Comparison of ENCODE assay signal across 8 mouse cellular contexts in genomic region chr4:124658412-124658851, GRCm38 (mm10). TPM values are rescaled to one million over a fixed set of nuclear protein-coding genes. Genes with fewer than 3 reads are reported as not detected.
A peak's percentile ranks its signal among the peaks of the same experiment; 100 is the strongest.
DNase-seq lines count a peak whose midpoint lies in the region; ATAC-seq and TF ChIP-seq lines count a peak whose summit lies in the region.

No protein-coding gene starts in this region.

- H3K9ac ChIP-seq in lung, postnatal 0 days (replicated peaks; ENCODE audit: low read depth), result no peak overlapping the region
- H3K9ac ChIP-seq in embryonic facial prominence, embryonic 15.5 days, result no peak overlapping the region
- no peak overlapping the region for H3K9ac ChIP-seq in intestine, embryonic 16.5 days (ENCODE audit: low read depth, low read length)

- no peak for TF ChIP-seq EP300 in lung, postnatal 0 days (IDR thresholded peaks at IDR 0.05)

- ATAC-seq in lung, postnatal 0 days, result no peak
- ATAC-seq in embryonic facial prominence, embryonic 15.5 days (ENCODE audit: insufficient number of reproducible peaks, low FRiP score, low TSS enrichment, low read depth), result no peak
- ATAC-seq in intestine, embryonic 16.5 days, result no peak

- no peak for TF ChIP-seq CTCF in lung, postnatal 0 days (IDR thresholded peaks at IDR 0.05)

- no peaks in the 10 kb centered on the region for H3K36me3 ChIP-seq in lung, postnatal 0 days (ENCODE audit: insufficient read depth, low read length)
- H3K36me3 ChIP-seq in embryonic facial prominence, embryonic 15.5 days, result no peaks in the 10 kb centered on the region
- H3K36me3 ChIP-seq in intestine, embryonic 16.5 days (ENCODE audit: control insufficient read depth, insufficient read depth, low read length), result no peaks in the 10 kb centered on the region

- H3K27ac ChIP-seq in lung, postnatal 0 days (ENCODE audit: low read length), result no peak overlapping the region
- no peak overlapping the region for H3K27ac ChIP-seq in embryonic facial prominence, embryonic 15.5 days (replicated peaks)
- no peak overlapping the region for H3K27ac ChIP-seq in intestine, embryonic 16.5 days (ENCODE audit: low read length)

- peaks cover 4% of the 10 kb centered on the region; the same call in 1 of the 2 replicates for H3K4me1 ChIP-seq in lung, postnatal 0 days (ENCODE audit: insufficient read depth, low read depth, low read length)
- H3K4me1 ChIP-seq in embryonic facial prominence, embryonic 15.5 days, result peaks cover 33% of the 10 kb centered on the region
- peaks cover 23% of the 10 kb centered on the region for H3K4me1 ChIP-seq in intestine, embryonic 16.5 days (ENCODE audit: control insufficient read depth, insufficient read depth, low read length)

- H3K27me3 ChIP-seq in lung, postnatal 0 days (replicated peaks; ENCODE audit: insufficient read depth, low read length), result peaks cover 85% of the 10 kb centered on the region
- peaks cover 86% of the 10 kb centered on the region for H3K27me3 ChIP-seq in embryonic facial prominence, embryonic 15.5 days
- H3K27me3 ChIP-seq in intestine, embryonic 16.5 days (replicated peaks; ENCODE audit: control insufficient read depth, insufficient read depth, low read length), result peaks cover 90% of the 10 kb centered on the region

- no peaks in the 10 kb centered on the region for H3K9me3 ChIP-seq in lung, postnatal 0 days (ENCODE audit: low read length)
- H3K9me3 ChIP-seq in embryonic facial prominence, embryonic 15.5 days (replicated peaks), result no peaks in the 10 kb centered on the region
- H3K9me3 ChIP-seq in intestine, embryonic 16.5 days (ENCODE audit: control insufficient read depth, low read length), result no peaks in the 10 kb centered on the region

- H3K4me2 ChIP-seq in lung, postnatal 0 days (replicated peaks; ENCODE audit: low read depth, low read length), result peak overlapping the region; percentile 96; the same call in 1 of the 2 replicates
- peak overlapping the region; percentile 93 for H3K4me2 ChIP-seq in embryonic facial prominence, embryonic 15.5 days (replicated peaks)
- H3K4me2 ChIP-seq in intestine, embryonic 16.5 days (ENCODE audit: low read depth, low read length), result peak overlapping the region; percentile 96; the same call in 1 of the 2 replicates

- DNase-seq in lung, postnatal 0 days (ENCODE audit: low spot score), result no peak
- no peak for DNase-seq in lung, postnatal 36 days
- DNase-seq in neural tube, embryonic 10.5 days (ENCODE audit: extremely low spot score, low spot score), result peak; percentile 72
- DNase-seq in frontal cortex, adult 2 months (ENCODE audit: extremely low spot score in 1 of 2, low spot score in 1 of 2), result no peak
- no peak for DNase-seq in thymus, postnatal 25 days
- DNase-seq in right cerebral cortex, postnatal 10 days (ENCODE audit: low spot score in 2 of 2), result no peak

- WGBS in lung, postnatal 0 days, result 2% methylated on average over 34 of the region's 39 CpGs
- under 1% methylated on average over 39 of the region's 39 CpGs for WGBS in embryonic facial prominence, embryonic 15.5 days
- 1% methylated on average over 39 of the region's 39 CpGs for WGBS in intestine, embryonic 16.5 days

- H3K4me3 ChIP-seq in lung, postnatal 0 days (ENCODE audit: low read depth, low read length), result peak overlapping the region; percentile 59; the same call in 1 of the 2 replicates
- H3K4me3 ChIP-seq in embryonic facial prominence, embryonic 15.5 days (replicated peaks), result peak overlapping the region; percentile 63
- H3K4me3 ChIP-seq in intestine, embryonic 16.5 days (ENCODE audit: low read length), result peak overlapping the region; percentile 66

RNA-seq across cellular contexts. Expression of gene Pou3f1, which starts 1.8 kb away (rescaled TPM):
- polyA plus RNA-seq in lung, postnatal 0 days (2015; fragmentation: Nextera tagmentation; extraction: Ambion mirVana), result 0.10 and 0.14 TPM in 2 replicates
- 4.4 and 4.9 TPM in 2 replicates for polyA plus RNA-seq in embryonic facial prominence, embryonic 15.5 days (2015; fragmentation: Nextera tagmentation; extraction: Ambion mirVana)
- 0.04 TPM in 1 of 2 replicates, not detected in the other for polyA plus RNA-seq in intestine, embryonic 16.5 days (2015; fragmentation: Nextera tagmentation; extraction: Ambion mirVana)
- 6.9 and 11.6 TPM in 2 replicates for polyA plus RNA-seq in frontal cortex, adult 2 months (2012; rRNA removed)

RNA-seq across cellular contexts. Expression of gene Utp11, which starts 35.0 kb away (rescaled TPM):
- polyA plus RNA-seq in lung, postnatal 0 days (2015; fragmentation: Nextera tagmentation; extraction: Ambion mirVana), result 37.4 and 48.8 TPM in 2 replicates
- polyA plus RNA-seq in embryonic facial prominence, embryonic 15.5 days (2015; fragmentation: Nextera tagmentation; extraction: Ambion mirVana), result 68.9 and 71.3 TPM in 2 replicates
- polyA plus RNA-seq in intestine, embryonic 16.5 days (2015; fragmentation: Nextera tagmentation; extraction: Ambion mirVana), result 51.8 and 58.6 TPM in 2 replicates
- polyA plus RNA-seq in frontal cortex, adult 2 months (2012; rRNA removed), result 19.0 and 20.7 TPM in 2 replicates

RNA-seq across cellular contexts. Expression of gene Fhl3, which starts 42.1 kb away (rescaled TPM):
- 5.2 and 5.8 TPM in 2 replicates for polyA plus RNA-seq in lung, postnatal 0 days (2015; fragmentation: Nextera tagmentation; extraction: Ambion mirVana)
- 17.3 and 17.8 TPM in 2 replicates for polyA plus RNA-seq in embryonic facial prominence, embryonic 15.5 days (2015; fragmentation: Nextera tagmentation; extraction: Ambion mirVana)
- polyA plus RNA-seq in intestine, embryonic 16.5 days (2015; fragmentation: Nextera tagmentation; extraction: Ambion mirVana), result 5.1 and 5.2 TPM in 2 replicates
- polyA plus RNA-seq in frontal cortex, adult 2 months (2012; rRNA removed), result 2.0 and 2.2 TPM in 2 replicates

RNA-seq across cellular contexts. Expression of gene 3100002H09Rik, which starts 47.8 kb away (rescaled TPM):
- not detected in 2 replicates for polyA plus RNA-seq in lung, postnatal 0 days (2015; fragmentation: Nextera tagmentation; extraction: Ambion mirVana)
- 0.25 and 0.66 TPM in 2 replicates for polyA plus RNA-seq in embryonic facial prominence, embryonic 15.5 days (2015; fragmentation: Nextera tagmentation; extraction: Ambion mirVana)
- polyA plus RNA-seq in intestine, embryonic 16.5 days (2015; fragmentation: Nextera tagmentation; extraction: Ambion mirVana), result not detected in 2 replicates
- polyA plus RNA-seq in frontal cortex, adult 2 months (2012; rRNA removed), result 0.14 and 0.21 TPM in 2 replicates

RNA-seq across cellular contexts. Expression of gene Sf3a3, which starts 56.1 kb away (rescaled TPM):
- polyA plus RNA-seq in lung, postnatal 0 days (2015; fragmentation: Nextera tagmentation; extraction: Ambion mirVana), result 49.1 and 57.1 TPM in 2 replicates
- 138 and 141 TPM in 2 replicates for polyA plus RNA-seq in embryonic facial prominence, embryonic 15.5 days (2015; fragmentation: Nextera tagmentation; extraction: Ambion mirVana)
- 105 and 125 TPM in 2 replicates for polyA plus RNA-seq in intestine, embryonic 16.5 days (2015; fragmentation: Nextera tagmentation; extraction: Ambion mirVana)
- 35.5 and 40.4 TPM in 2 replicates for polyA plus RNA-seq in frontal cortex, adult 2 months (2012; rRNA removed)
